Mouse (Mus musculus) forebrain, embryonic 11.5 days (tissue): Measurements from ENCODE around the gene Tmem132d. TPM values are rescaled to one million over a fixed set of nuclear protein-coding genes. Genes with fewer than 3 reads are reported as not detected.
"Not testable (repeated sequence)": the region's sequence is repeated elsewhere in the genome, so short reads cannot be mapped to it uniquely, and the experiment has no call there.

Source experiments
- ATAC-seq: fragments of 200-750 bp; cut with Nextera tagmentation; replicated peaks from 2 replicates; pipeline ENCODE4 v1.8.0; 2017; ENCODE audit warnings: moderate TSS enrichment; ENCODE audit not compliant: low FRiP score
- DNase-seq: peaks from one replicate; pipeline ENCODE4 v3.0.0-alpha.2; 2017; ENCODE audit warnings: low spot score
- H3K27ac ChIP-seq: fragments of 300-500 bp; sonication (generic); 2 replicates; pipeline ENCODE4 v1.5.1; 2014; ENCODE audit warnings: low read depth, low read length
- H3K27me3 ChIP-seq: fragments of 300-500 bp; sonication (generic); 2 replicates; pipeline ENCODE4 v1.6.1; 2014; ENCODE audit warnings: mild to moderate bottlenecking, low read length, mixed read lengths; ENCODE audit not compliant: control insufficient read depth, insufficient read depth
- H3K36me3 ChIP-seq: fragments of 300-500 bp; sonication (generic); 2 replicates; pipeline ENCODE4 v1.6.1; 2014; ENCODE audit warnings: mild to moderate bottlenecking, low read length, moderate library complexity, mixed read lengths; ENCODE audit not compliant: control insufficient read depth, insufficient read depth
- H3K4me1 ChIP-seq: fragments of 300-500 bp; sonication (generic); replicated peaks from 2 replicates; pipeline ENCODE4 v1.6.1; 2014; ENCODE audit warnings: low read length, mixed read lengths; ENCODE audit not compliant: control insufficient read depth, insufficient read depth
- H3K4me2 ChIP-seq: fragments of 300-500 bp; sonication (generic); 2 replicates; pipeline ENCODE4 v1.6.1; 2014; ENCODE audit warnings: low read depth, mild to moderate bottlenecking, low read length, moderate library complexity, mixed read lengths; ENCODE audit not compliant: severe bottlenecking
- H3K4me3 ChIP-seq: fragments of 300-500 bp; sonication (generic); 2 replicates; pipeline ENCODE4 v1.5.1; 2014; ENCODE audit warnings: low read depth, low read length
- H3K9ac ChIP-seq: fragments of 300-500 bp; sonication (generic); 2 replicates; pipeline ENCODE4 v1.6.1; 2014; ENCODE audit warnings: low read length
- H3K9me3 ChIP-seq: fragments of 300-500 bp; sonication (generic); 2 replicates; pipeline ENCODE4 v1.6.1; 2016; ENCODE audit warnings: low read length, mixed read lengths; ENCODE audit not compliant: control insufficient read depth
- WGBS: fragments of 180-500 bp; shearing (Covaris S2); extraction: QIAGEN DNeasy Blood & Tissue Kit; methylation state at CpG from one replicate; pipeline ENCODE4 v1.1.7; 2014; 5-methylcytosine and 5-hydroxymethylcytosine counted together
- polyA plus RNA-seq: library from polyadenylated mRNA; unstranded; fragments of >200 nt; fragmentation: Nextera tagmentation; extraction: Ambion mirVana; gene quantifications from 2 replicates; pipeline ENCODE4 v1.2.1, GENCODE M21; 2014

Tmem132d gene
- polyA plus RNA-seq, 1 experiment from 2014 or later, result 0.56 TPM

DNA sequence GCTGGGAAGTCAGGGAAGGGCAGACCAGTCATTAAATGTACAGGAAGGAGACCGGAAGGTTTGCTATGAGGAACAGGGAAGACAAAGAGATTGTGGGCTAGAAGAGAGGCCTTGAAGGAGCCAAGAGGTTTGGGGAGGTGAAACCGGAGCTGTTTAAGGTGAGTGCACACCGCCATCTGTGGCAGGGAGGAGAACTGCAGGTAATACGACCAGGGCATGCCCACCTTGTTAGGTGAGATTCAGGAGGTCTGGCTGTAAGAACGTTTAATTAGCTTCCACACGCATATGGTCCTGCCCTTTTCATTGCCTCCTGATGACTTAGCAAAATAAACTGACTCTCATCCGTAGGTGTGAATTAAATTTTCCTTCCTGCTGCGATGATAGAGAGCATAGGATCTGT is 485.6 kb downstream of the Tmem132d start:
- ATAC-seq (no peak), DNase-seq (peak; percentile 62)
- H3K4me2 ChIP-seq, result no peak overlapping the region
- no peak overlapping the region for H3K9ac ChIP-seq
- 26% methylated on average over 8 of the region's 8 CpGs for WGBS
- no peak overlapping the region for H3K27ac ChIP-seq
- no peak overlapping the region for H3K4me3 ChIP-seq
- no peaks in the 10 kb centered on the region for H3K4me1 ChIP-seq
- no peaks in the 10 kb centered on the region for H3K36me3 ChIP-seq
- no peaks in the 10 kb centered on the region for H3K27me3 ChIP-seq
- H3K9me3 ChIP-seq, result no peaks in the 10 kb centered on the region

DNA sequence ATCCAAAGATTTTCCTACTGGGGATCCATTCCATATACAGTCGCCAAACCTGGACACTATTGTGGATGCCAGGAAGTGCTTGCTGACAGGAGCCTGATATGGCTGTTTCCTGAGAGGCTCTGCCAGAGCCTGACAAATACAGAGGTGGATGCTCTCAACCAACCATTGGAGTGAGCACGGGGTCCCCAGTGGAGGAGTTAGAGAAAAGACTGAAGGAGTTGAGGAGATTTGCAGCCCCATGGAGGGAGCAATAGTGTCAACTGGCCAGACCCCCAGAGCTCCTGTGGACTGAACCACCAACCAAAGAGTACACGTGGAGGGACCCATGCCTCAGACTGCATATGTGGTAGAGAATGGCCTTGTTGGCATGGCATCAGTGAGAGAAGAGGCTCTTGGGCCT is 490.7 kb downstream of the Tmem132d start:
- not testable (repeated sequence) for H3K27ac ChIP-seq, H3K4me1 ChIP-seq, DNase-seq, H3K9me3 ChIP-seq, H3K4me2 ChIP-seq, H3K27me3 ChIP-seq, H3K4me3 ChIP-seq, H3K9ac ChIP-seq, H3K36me3 ChIP-seq, ATAC-seq
- 77% methylated on average over 3 of the region's 3 CpGs for WGBS

DNA sequence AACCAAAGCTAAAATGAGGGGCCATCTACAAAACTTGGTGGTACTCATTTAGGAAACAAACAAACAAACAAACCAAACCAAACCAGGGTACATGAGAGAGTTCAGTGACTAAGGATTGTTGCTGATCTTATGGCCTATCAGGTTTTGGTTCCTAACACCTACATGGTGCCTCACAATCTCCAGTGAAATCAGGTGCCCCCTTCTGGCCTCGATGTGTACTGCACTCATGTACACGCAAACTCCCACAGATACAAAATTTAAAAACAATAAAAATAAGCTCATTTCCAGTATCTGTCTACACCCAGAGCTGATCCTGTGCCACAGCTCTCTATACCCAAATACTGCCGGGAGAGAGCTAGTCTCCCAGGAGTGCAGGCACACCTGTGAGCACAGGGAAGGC is 495.0 kb downstream of the Tmem132d start:
- no peak overlapping the region for H3K4me3 ChIP-seq
- no peak overlapping the region for H3K4me2 ChIP-seq
- H3K27me3 ChIP-seq, result no peaks in the 10 kb centered on the region
- no peak overlapping the region for H3K9ac ChIP-seq
- DNase-seq (no peak), ATAC-seq (no peak)
- no peaks in the 10 kb centered on the region for H3K36me3 ChIP-seq
- no peaks in the 10 kb centered on the region for H3K9me3 ChIP-seq
- WGBS, result 81% methylated on average over 3 of the region's 3 CpGs
- no peaks in the 10 kb centered on the region for H3K4me1 ChIP-seq
- no peak overlapping the region for H3K27ac ChIP-seq

DNA sequence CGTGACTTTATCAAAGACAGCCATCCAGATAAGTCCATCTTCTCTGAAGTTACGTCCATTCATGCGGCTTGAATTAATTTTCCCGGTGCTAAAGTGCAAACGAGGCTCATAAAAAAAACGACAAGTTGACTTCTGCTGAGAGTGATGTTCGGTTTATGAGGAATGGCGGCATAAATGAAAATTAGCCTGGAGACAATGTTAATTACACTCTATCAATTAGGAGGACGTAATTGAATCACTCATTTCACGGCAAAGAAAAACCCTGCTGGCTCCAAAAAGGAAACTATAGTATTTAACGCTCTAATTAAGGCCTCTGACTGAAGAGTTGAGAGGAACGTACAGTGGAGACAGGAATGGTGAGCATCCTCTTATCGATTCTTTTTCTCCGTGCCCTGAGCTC is 503.2 kb downstream of the Tmem132d start:
- WGBS, result 74% methylated on average over 14 of the region's 14 CpGs
- no peak overlapping the region for H3K4me2 ChIP-seq
- H3K9me3 ChIP-seq, result no peaks in the 10 kb centered on the region
- H3K4me3 ChIP-seq, result no peak overlapping the region
- DNase-seq, result no peak
- H3K27me3 ChIP-seq, result no peaks in the 10 kb centered on the region
- H3K9ac ChIP-seq, result no peak overlapping the region
- H3K36me3 ChIP-seq, result no peaks in the 10 kb centered on the region
- no peak overlapping the region for H3K27ac ChIP-seq
- ATAC-seq, result no peak
- H3K4me1 ChIP-seq, result no peaks in the 10 kb centered on the region

DNA sequence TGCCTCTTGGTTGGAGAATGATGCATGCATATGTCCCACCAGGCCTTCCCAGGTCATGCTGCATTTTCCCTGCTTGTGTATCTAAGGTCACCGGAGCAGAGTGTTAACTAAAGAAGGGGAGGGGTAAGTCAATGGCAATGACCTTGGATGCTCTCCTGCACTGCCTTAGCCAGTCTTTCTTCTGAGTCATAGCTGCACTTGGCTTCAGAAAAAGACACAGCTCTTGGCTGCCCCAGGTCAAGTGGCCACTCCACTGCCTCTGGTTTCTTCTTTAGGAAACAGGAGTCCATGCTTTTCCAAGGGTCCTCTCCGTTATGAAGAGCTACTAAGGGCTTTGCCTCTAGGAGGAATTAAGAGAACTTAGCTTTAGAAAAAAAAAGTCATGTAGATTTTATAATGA is 506.2 kb downstream of the Tmem132d start:
- Histone ChIP-seq H3K27me3 (no peaks in the 10 kb centered on the region), H3K9me3 (no peaks in the 10 kb centered on the region), H3K36me3 (no peaks in the 10 kb centered on the region), H3K4me3 (no peak overlapping the region), H3K4me2 (no peak overlapping the region), H3K4me1 (no peaks in the 10 kb centered on the region; the same call in 1 of the 2 replicates), H3K27ac (no peak overlapping the region), H3K9ac (no peak overlapping the region)
- DNase-seq, result no peak
- ATAC-seq, result no peak
- 81% methylated on average over 2 of the region's 2 CpGs for WGBS

DNA sequence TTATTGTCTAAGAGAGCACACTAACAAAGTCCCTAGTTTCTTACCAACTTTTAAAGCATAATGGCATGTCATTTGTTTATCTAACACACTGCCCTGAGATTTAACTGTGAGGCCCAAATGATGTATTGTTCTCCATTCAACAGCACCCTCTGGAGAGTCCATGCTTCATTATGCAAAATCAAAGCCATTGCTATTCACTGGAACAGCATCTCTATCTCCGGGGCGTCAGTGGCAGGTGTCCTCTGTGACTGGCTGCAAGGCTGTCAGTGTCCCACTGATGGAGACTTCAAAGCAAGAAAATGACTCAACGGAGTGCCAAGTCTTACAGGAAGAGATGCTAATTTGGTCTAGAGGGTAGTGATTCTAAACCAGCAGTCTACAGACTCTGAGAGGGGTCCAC is 508.8 kb downstream of the Tmem132d start:
- no peak overlapping the region for H3K27ac ChIP-seq
- 8% methylated on average over 3 of the region's 3 CpGs for WGBS
- no peaks in the 10 kb centered on the region for H3K36me3 ChIP-seq
- DNase-seq, result no peak
- no peaks in the 10 kb centered on the region for H3K27me3 ChIP-seq
- peak; percentile 72 for ATAC-seq
- no peaks in the 10 kb centered on the region for H3K9me3 ChIP-seq
- H3K9ac ChIP-seq, result no peak overlapping the region
- H3K4me2 ChIP-seq, result no peak overlapping the region
- H3K4me1 ChIP-seq, result no peaks in the 10 kb centered on the region; the same call in 1 of the 2 replicates
- no peak overlapping the region for H3K4me3 ChIP-seq

DNA sequence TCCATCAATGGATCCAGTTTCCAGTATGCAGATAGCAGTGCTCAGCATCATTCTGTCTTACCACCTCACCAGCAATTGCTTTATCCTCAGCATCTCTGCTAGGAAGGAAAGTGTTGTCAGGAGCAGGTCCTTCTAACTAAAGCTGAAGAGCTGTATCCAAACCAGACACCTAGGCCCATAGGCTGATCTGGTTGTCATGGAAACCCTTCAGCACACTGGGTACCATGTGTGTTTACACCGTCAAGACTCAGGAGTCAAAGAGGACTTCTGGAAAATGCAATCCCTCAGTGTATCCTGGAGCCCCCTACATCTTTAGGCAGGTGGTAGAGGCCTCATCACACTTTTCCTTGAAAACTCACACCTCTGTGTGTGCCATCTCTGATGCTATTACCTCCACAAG is 513.7 kb downstream of the Tmem132d start:
- WGBS, result 80% methylated on average over 1 of the region's 1 CpGs

DNA sequence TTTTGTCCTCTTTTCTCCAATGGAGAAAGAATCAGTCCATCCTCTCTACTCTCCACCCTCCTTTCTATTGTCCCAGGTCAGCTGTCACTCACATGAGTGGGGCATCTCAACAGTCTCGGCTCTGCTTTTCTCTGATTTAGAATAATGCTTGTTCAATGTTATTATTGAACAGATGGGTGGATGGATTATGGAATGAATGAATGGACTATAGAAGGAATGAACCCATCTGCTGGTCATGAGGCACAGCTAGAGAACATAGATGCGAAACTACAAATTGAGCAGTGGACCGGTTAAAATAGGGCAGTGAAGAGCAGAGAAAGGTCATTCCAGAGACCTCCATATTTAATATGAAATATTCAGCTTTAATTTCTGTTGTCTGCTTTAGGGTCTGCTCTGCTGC is 514.5 kb downstream of the Tmem132d start:
- no peak overlapping the region for H3K4me3 ChIP-seq
- no peak overlapping the region for H3K27ac ChIP-seq
- no peaks in the 10 kb centered on the region for H3K27me3 ChIP-seq
- H3K9ac ChIP-seq, result no peak overlapping the region
- H3K4me1 ChIP-seq, result no peaks in the 10 kb centered on the region
- H3K4me2 ChIP-seq, result no peak overlapping the region
- no peaks in the 10 kb centered on the region for H3K9me3 ChIP-seq
- DNase-seq (no peak), ATAC-seq (no peak)
- WGBS, result 83% methylated on average over 3 of the region's 3 CpGs
- no peaks in the 10 kb centered on the region for H3K36me3 ChIP-seq

More for the DNA sequence above, 513.7 kb downstream of the Tmem132d start:
- Histone ChIP-seq H3K27ac (no peak overlapping the region), H3K4me2 (no peak overlapping the region), H3K9ac (no peak overlapping the region), H3K4me3 (no peak overlapping the region), H3K27me3 (no peaks in the 10 kb centered on the region), H3K36me3 (no peaks in the 10 kb centered on the region), H3K4me1 (no peaks in the 10 kb centered on the region; the same call in 1 of the 2 replicates), H3K9me3 (no peaks in the 10 kb centered on the region)
- DNase-seq (no peak), ATAC-seq (no peak)

DNA sequence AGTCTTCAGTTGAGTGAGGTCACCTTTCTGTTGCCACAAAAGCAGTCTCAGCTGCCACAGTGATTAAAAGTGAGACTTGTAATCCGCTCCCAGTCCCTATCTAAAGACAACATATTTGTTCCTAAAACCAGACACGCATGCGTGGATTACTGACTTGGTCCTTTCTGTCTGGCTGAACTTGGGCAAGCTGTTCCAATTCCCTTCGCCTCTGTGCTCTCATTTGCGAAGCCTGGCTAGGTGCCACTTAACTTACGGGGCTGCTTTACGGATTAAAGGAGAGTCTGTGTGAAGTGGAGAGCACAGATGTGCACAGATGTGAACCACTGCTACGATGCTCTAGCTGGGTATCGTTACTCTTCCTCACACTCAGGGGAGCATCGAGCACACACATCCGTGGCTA is 518.7 kb downstream of the Tmem132d start:
- no peaks in the 10 kb centered on the region for H3K9me3 ChIP-seq
- H3K4me2 ChIP-seq, result no peak overlapping the region
- no peak overlapping the region for H3K27ac ChIP-seq
- H3K36me3 ChIP-seq, result no peaks in the 10 kb centered on the region
- H3K4me3 ChIP-seq, result no peak overlapping the region
- H3K27me3 ChIP-seq, result no peaks in the 10 kb centered on the region
- no peak for ATAC-seq
- no peak overlapping the region for H3K9ac ChIP-seq
- WGBS, result 87% methylated on average over 11 of the region's 11 CpGs
- DNase-seq, result no peak
- no peaks in the 10 kb centered on the region for H3K4me1 ChIP-seq
